Mouse (Mus musculus): ENCODE data around the gene Fnip1.

Gene Fnip1

GRCm38 (mm10) chr11:54456875-54457274 lies 18.9 kb downstream of the Fnip1 start:
- no peak for DNase-seq (ENCODE audit: low spot score in 2 of 2)

GRCm38 (mm10) chr11:54458168-54458567 lies 20.2 kb downstream of the Fnip1 start:
- no peak for DNase-seq (ENCODE audit: low spot score in 2 of 2)

- DNase-seq (ENCODE audit: low spot score in 2 of 2) = no peak
Measured at GRCm38 (mm10) chr11:54464557-54465244, 26.7 kb downstream of the Fnip1 start.

GRCm38 (mm10) chr11:54472231-54472630 lies 34.2 kb downstream of the Fnip1 start:
- no peak for DNase-seq (ENCODE audit: low spot score in 2 of 2)

- no peak for DNase-seq (ENCODE audit: low spot score in 2 of 2)
Measured at GRCm38 (mm10) chr11:54478414-54478813, 40.4 kb downstream of the Fnip1 start.

- no peak for DNase-seq (ENCODE audit: low spot score in 2 of 2)
Measured at GRCm38 (mm10) chr11:54486041-54486440, 48.0 kb downstream of the Fnip1 start.

- DNase-seq (ENCODE audit: low spot score in 2 of 2) = no peak
Measured at GRCm38 (mm10) chr11:54491946-54492558, 54.1 kb downstream of the Fnip1 start.

GRCm38 (mm10) chr11:54492559-54492958 lies 54.6 kb downstream of the Fnip1 start:
- no peak for DNase-seq (ENCODE audit: low spot score in 2 of 2)

GRCm38 (mm10) chr11:54499838-54500237 lies 61.8 kb downstream of the Fnip1 start:
- no peak for DNase-seq (ENCODE audit: low spot score in 2 of 2)

- no peak for DNase-seq (ENCODE audit: low spot score in 2 of 2)
Measured at GRCm38 (mm10) chr11:54502546-54503245, 64.7 kb downstream of the Fnip1 start.

GRCm38 (mm10) chr11:54513584-54513983 lies 75.6 kb downstream of the Fnip1 start:
- DNase-seq (ENCODE audit: low spot score in 2 of 2) = no peak

GRCm38 (mm10) chr11:54521927-54522528 lies 84.0 kb downstream of the Fnip1 start:
- DNase-seq (ENCODE audit: low spot score in 2 of 2) = peak; percentile 9 to 23

- peak; percentile 98 for DNase-seq (ENCODE audit: low spot score in 2 of 2)
Measured at GRCm38 (mm10) chr11:54522529-54523430, 84.8 kb downstream of the Fnip1 start, which contains the start of gene Rapgef6. TSS of gene Rapgef6 (plus strand) at chr11:54522847.

- no peak for DNase-seq (ENCODE audit: low spot score in 2 of 2)
Measured at GRCm38 (mm10) chr11:54523431-54524001, 85.5 kb downstream of the Fnip1 start.

GRCm38 (mm10) chr11:54528002-54528401 lies 90.0 kb downstream of the Fnip1 start:
- DNase-seq (ENCODE audit: low spot score in 2 of 2) = no peak

- DNase-seq (ENCODE audit: low spot score in 2 of 2) = no peak
Measured at GRCm38 (mm10) chr11:54530391-54530790, 92.4 kb downstream of the Fnip1 start.

GRCm38 (mm10) chr11:54530916-54531315 lies 92.9 kb downstream of the Fnip1 start:
- no peak for DNase-seq (ENCODE audit: low spot score in 2 of 2)

GRCm38 (mm10) chr11:54533834-54534233 lies 95.8 kb downstream of the Fnip1 start:
- no peak for DNase-seq (ENCODE audit: low spot score in 2 of 2)

GRCm38 (mm10) chr11:54534871-54535270 lies 96.9 kb downstream of the Fnip1 start:
- peak; percentile 80 to 85 for DNase-seq (ENCODE audit: low spot score in 2 of 2)

- no peak for DNase-seq (ENCODE audit: low spot score in 2 of 2)
Measured at GRCm38 (mm10) chr11:54539031-54539430, 101.0 kb downstream of the Fnip1 start.

- DNase-seq (ENCODE audit: low spot score in 2 of 2) = no peak
Measured at GRCm38 (mm10) chr11:54539486-54539885, 101.5 kb downstream of the Fnip1 start.
